Mouse (Mus musculus) right cerebral cortex, postnatal 36 days (tissue): ENCODE measurements around the gene Ankrd2.
"Not testable (repeated sequence)": the region's sequence is repeated elsewhere in the genome, so short reads cannot be mapped to it uniquely, and the experiment has no call there.

ENCODE experiments used
- DNase-seq, 2 experiments: peaks; one replicate each; pipeline ENCODE4 v3.0.0; 2022; ENCODE audit warnings: low spot score in 2 of 2, mixed read lengths in 1 of 2

The Ankrd2 gene

GRCm38 (mm10) chr19:42055881-42056280, 20.1 kb downstream of the Ankrd2 start:
- DNase-seq, result no peak

GRCm38 (mm10) chr19:42056719-42057409, 21.1 kb downstream of the Ankrd2 start:
- no peak for DNase-seq

- no peak for DNase-seq
Measured at GRCm38 (mm10) chr19:42058426-42058825, 22.6 kb downstream of the Ankrd2 start.

GRCm38 (mm10) chr19:42061443-42061842, 25.6 kb downstream of the Ankrd2 start:
- DNase-seq, result no peak

GRCm38 (mm10) chr19:42068441-42069240, 32.8 kb downstream of the Ankrd2 start:
- no peak for DNase-seq

GRCm38 (mm10) chr19:42069241-42069525, 33.4 kb downstream of the Ankrd2 start:
- no peak for DNase-seq

GRCm38 (mm10) chr19:42071221-42071620, 35.4 kb downstream of the Ankrd2 start:
- no peak for DNase-seq

- DNase-seq, result no peak
Measured at GRCm38 (mm10) chr19:42071886-42072608, 36.2 kb downstream of the Ankrd2 start.

GRCm38 (mm10) chr19:42072802-42073201, 37.0 kb downstream of the Ankrd2 start:
- DNase-seq, result no peak

- DNase-seq, result no peak
Measured at GRCm38 (mm10) chr19:42075051-42075450, 39.3 kb downstream of the Ankrd2 start.

GRCm38 (mm10) chr19:42075992-42076391, 40.2 kb downstream of the Ankrd2 start:
- DNase-seq, result no peak

GRCm38 (mm10) chr19:42078566-42078965, 42.8 kb downstream of the Ankrd2 start:
- DNase-seq, result no peak

GRCm38 (mm10) chr19:42079006-42079405, 43.2 kb downstream of the Ankrd2 start:
- no peak for DNase-seq

GRCm38 (mm10) chr19:42079950-42080349, 44.1 kb downstream of the Ankrd2 start:
- no peak for DNase-seq

- DNase-seq, result no peak
Measured at GRCm38 (mm10) chr19:42080469-42080868, 44.7 kb downstream of the Ankrd2 start.

GRCm38 (mm10) chr19:42081613-42082012, 45.8 kb downstream of the Ankrd2 start:
- not testable (repeated sequence) for DNase-seq

GRCm38 (mm10) chr19:42085690-42086089, 49.9 kb downstream of the Ankrd2 start:
- no peak for DNase-seq

- DNase-seq, result peak; percentile 89 to 93
Measured at GRCm38 (mm10) chr19:42086166-42086565, 50.4 kb downstream of the Ankrd2 start, which contains the start of gene Morn4. Gene Morn4 (minus strand): TSS chr19:42086357.

GRCm38 (mm10) chr19:42089103-42089747, 53.4 kb downstream of the Ankrd2 start:
- peak; percentile 16 to 35 for DNase-seq

GRCm38 (mm10) chr19:42089748-42090595, 54.2 kb downstream of the Ankrd2 start, which contains the start of gene Pi4k2a:
Gene Pi4k2a (plus strand): TSS chr19:42090470.
- DNase-seq, result peak; percentile 100

- peak; percentile 9 to 15 for DNase-seq
Measured at GRCm38 (mm10) chr19:42090637-42091141, 54.9 kb downstream of the Ankrd2 start.
